29 mouse cellular contexts compared by ENCODE assay signal in genomic region chr10:122736835-122737234, GRCm38 (mm10). TPM values are rescaled to one million over a fixed set of nuclear protein-coding genes. Genes with fewer than 3 reads are reported as not detected.
DNase-seq lines count a peak whose midpoint lies in the region; ATAC-seq and TF ChIP-seq lines count a peak whose summit lies in the region.
"Had no signal": no experiment of that assay in that cellular context is flagged by ENCODE, and none has a peak within 500 bp of the region (broad histone marks: within the 10 kb centered on the region; RNA-seq: fewer than 3 reads in every experiment).

No protein-coding gene starts in this region.

- no peaks in the 10 kb centered on the region for H3K27me3 ChIP-seq in embryonic facial prominence, embryonic 11.5 days (ENCODE audit: control insufficient read depth, insufficient read depth, low read length)
- no peaks in the 10 kb centered on the region for H3K27me3 ChIP-seq in embryonic facial prominence, embryonic 10.5 days (replicated peaks; ENCODE audit: low read depth, poor library complexity, severe bottlenecking)
- H3K27me3 ChIP-seq: embryonic facial prominence, embryonic 15.5 days; heart, embryonic 12.5 days; hindbrain, embryonic 13.5 days; megakaryocyte, embryonic 14.5 days; neural tube, embryonic 15.5 days had no signal

- no peak overlapping the region for H3K9ac ChIP-seq in embryonic facial prominence, embryonic 11.5 days (replicated peaks; ENCODE audit: low read length)
- H3K9ac ChIP-seq: embryonic facial prominence, embryonic 15.5 days; heart, embryonic 12.5 days; hindbrain, embryonic 13.5 days; liver, postnatal 0 days; neural tube, embryonic 15.5 days had no signal

- no peak for ATAC-seq in embryonic facial prominence, embryonic 11.5 days (replicated peaks; ENCODE audit: insufficient number of reproducible peaks, low FRiP score, low TSS enrichment, low read depth)
- ATAC-seq in hematopoietic stem cell, adult 5-6 weeks (replicated peaks in 1 of 2; ENCODE audit: insufficient read depth in 1 of 2, low FRiP score in 2 of 2, low TSS enrichment in 1 of 2, low read depth in 1 of 2, poor library complexity in 2 of 2, severe bottlenecking in 2 of 2): peak; percentile 88 to 90
- ATAC-seq: CD4-positive, CD25-positive, alpha-beta regulatory T cell, adult 4 months; forebrain, embryonic 14.5 days; inflammation-experienced regulatory T-cells, adult 6 months; liver, postnatal 0 days; midbrain, embryonic 16.5 days had no signal

- no peaks in the 10 kb centered on the region; the same call in 1 of the 2 replicates for H3K4me1 ChIP-seq in embryonic facial prominence, embryonic 11.5 days (ENCODE audit: control insufficient read depth, insufficient read depth, low read length)
- peaks cover 23% of the 10 kb centered on the region for H3K4me1 ChIP-seq in embryonic facial prominence, embryonic 10.5 days
- H3K4me1 ChIP-seq: embryonic facial prominence, embryonic 15.5 days; megakaryocyte, embryonic 14.5 days had no signal

- WGBS in embryonic facial prominence, embryonic 11.5 days: 48% methylated on average over 4 of the region's 4 CpGs
- 67% methylated on average over 4 of the region's 4 CpGs for WGBS in embryonic facial prominence, embryonic 10.5 days

- H3K4me3 ChIP-seq in embryonic facial prominence, embryonic 11.5 days (ENCODE audit: low read depth, low read length): no peak overlapping the region
- no peak overlapping the region for H3K4me3 ChIP-seq in embryonic facial prominence, embryonic 10.5 days
- H3K4me3 ChIP-seq in left cerebral cortex, adult 2 months: no peak overlapping the region
- H3K4me3 ChIP-seq: embryonic facial prominence, embryonic 15.5 days; heart, embryonic 12.5 days; hindbrain, embryonic 13.5 days; limb, embryonic 10.5 days; megakaryocyte, embryonic 14.5 days; neural tube, embryonic 15.5 days had no signal

- intact Hi-C loops in left cerebral cortex, adult 2 months (cut with DNase I): no loop called here

- H3K27ac ChIP-seq in embryonic facial prominence, embryonic 11.5 days (replicated peaks; ENCODE audit: low read depth, low read length): no peak overlapping the region
- H3K27ac ChIP-seq in embryonic facial prominence, embryonic 10.5 days (replicated peaks): no peak overlapping the region
- H3K27ac ChIP-seq in left cerebral cortex, adult 2 months: no peak overlapping the region
- H3K27ac ChIP-seq: embryonic facial prominence, embryonic 15.5 days; hindbrain, embryonic 13.5 days; limb, embryonic 10.5 days; neural tube, embryonic 15.5 days had no signal

- H3K9me3 ChIP-seq in embryonic facial prominence, embryonic 11.5 days (replicated peaks; ENCODE audit: control insufficient read depth, low read length): no peaks in the 10 kb centered on the region
- H3K9me3 ChIP-seq in embryonic facial prominence, embryonic 10.5 days: no peaks in the 10 kb centered on the region
- H3K9me3 ChIP-seq: embryonic facial prominence, embryonic 15.5 days; heart, embryonic 12.5 days; hindbrain, embryonic 13.5 days; limb, embryonic 10.5 days; megakaryocyte, embryonic 14.5 days; neural tube, embryonic 15.5 days had no signal

- H3K36me3 ChIP-seq in embryonic facial prominence, embryonic 11.5 days (replicated peaks; ENCODE audit: control insufficient read depth, insufficient read depth, low read depth, low read length): no peaks in the 10 kb centered on the region
- H3K36me3 ChIP-seq in embryonic facial prominence, embryonic 10.5 days (replicated peaks): no peaks in the 10 kb centered on the region
- H3K36me3 ChIP-seq: embryonic facial prominence, embryonic 15.5 days; heart, embryonic 12.5 days; hindbrain, embryonic 13.5 days; limb, embryonic 10.5 days had no signal

- no peak overlapping the region for H3K4me2 ChIP-seq in embryonic facial prominence, embryonic 11.5 days (ENCODE audit: low read depth, low read length)
- H3K4me2 ChIP-seq: embryonic facial prominence, embryonic 15.5 days; heart, embryonic 12.5 days; hindbrain, embryonic 13.5 days; liver, embryonic 11.5 days; neural tube, embryonic 15.5 days had no signal

- no peak for TF ChIP-seq CTCF in left cerebral cortex, adult 2 months (IDR thresholded peaks at IDR 0.05)

- DNase-seq in embryonic facial prominence, embryonic 11.5 days (ENCODE audit: low spot score): peak; percentile 54
- DNase-seq in embryonic facial prominence, embryonic 10.5 days (ENCODE audit: low spot score): no peak
- peak; percentile 81 for DNase-seq in A20 (ENCODE audit: low read depth, low spot score)
- peak; percentile 32 to 33 for DNase-seq in natural killer cell, adult 2 months (ENCODE audit: low spot score in 2 of 2)
- no peak for DNase-seq in left cerebral cortex, adult 2 months (ENCODE audit: extremely low spot score in 1 of 2, low spot score in 2 of 2)
- no peak for DNase-seq in embryo, embryonic 9.5 days (ENCODE audit: extremely low spot score)
- DNase-seq: adrenal gland, postnatal 36 days; cerebellum, adult 11-12 months; cerebellum, postnatal 14 days; heart, postnatal 10 days; kidney, adult 18-20 months; kidney, postnatal 10 days; liver, postnatal 0 days; lung, postnatal 10 days; right cerebral cortex, adult 18-20 months; right cerebral cortex, postnatal 4 days; thymus, postnatal 25 days had no signal

RNA-seq across cellular contexts. Expression of gene Ppm1h, which starts 58.3 kb away (rescaled TPM):
- 4.5 and 5.4 TPM in 2 replicates for polyA plus RNA-seq in embryonic facial prominence, embryonic 11.5 days (2014; fragmentation: Nextera tagmentation; extraction: Ambion mirVana)
- 3.4 and 3.9 TPM in 2 replicates for polyA plus RNA-seq in embryonic facial prominence, embryonic 10.5 days (2016; fragmentation: Nextera tagmentation; extraction: Ambion mirVana)
- 23.1 and 24.1 TPM in 2 replicates for total RNA-seq in hematopoietic stem cell, adult 5-6 weeks (2017)
- total RNA-seq in left cerebral cortex, adult 2 months (2021): 100 to 1,000 TPM in 1 of 2 experiments, 10 to 100 TPM in 1; 97.9 to 105 TPM

Comparison
In these comparisons a context has a peak if more than half of its experiments do, and no peak if none do; other contexts are left out.
1. DNase-seq: peak in embryonic facial prominence, embryonic 11.5 days (single experiment), A20 (single experiment) and natural killer cell, adult 2 months (2 of 2); none in embryonic facial prominence, embryonic 10.5 days (single experiment), left cerebral cortex, adult 2 months (0 of 2) and embryo, embryonic 9.5 days (single experiment).